Mouse (Mus musculus) limb, embryonic 10.5 days (tissue): ENCODE data around the gene Cyp8b1. TPM values are rescaled to one million over a fixed set of nuclear protein-coding genes. Genes with fewer than 3 reads are reported as not detected.

Source experiments
- DNase-seq: peaks from one replicate; pipeline ENCODE4 v3.0.0-alpha.2; 2017; ENCODE audit warnings: low spot score
- H3K27ac ChIP-seq: fragments of 300-500 bp; sonication (generic); 2 replicates; pipeline ENCODE4 v1.5.1; 2016; ENCODE audit warnings: mild to moderate bottlenecking
- H3K27me3 ChIP-seq: fragments of 300-500 bp; sonication (generic); 2 replicates; pipeline ENCODE4 v1.6.1; 2016; ENCODE audit warnings: low read depth, mild to moderate bottlenecking; ENCODE audit not compliant: poor library complexity, severe bottlenecking
- H3K36me3 ChIP-seq: fragments of 300-500 bp; sonication (generic); 2 replicates; pipeline ENCODE4 v1.6.1; 2016; ENCODE audit warnings: mild to moderate bottlenecking, moderate library complexity
- H3K4me1 ChIP-seq: fragments of 300-500 bp; sonication (generic); 2 replicates; pipeline ENCODE4 v1.6.1; 2016
- H3K4me3 ChIP-seq: fragments of 300-500 bp; sonication (generic); 2 replicates; pipeline ENCODE4 v1.5.1; 2016; ENCODE audit warnings: mild to moderate bottlenecking, moderate library complexity
- H3K9me3 ChIP-seq: fragments of 300-500 bp; sonication (generic); replicated peaks from 2 replicates; pipeline ENCODE4 v1.6.1; 2016; ENCODE audit warnings: mild to moderate bottlenecking
- WGBS: fragments of 180-500 bp; shearing (Covaris S2); methylation state at CpG from one replicate; pipeline ENCODE4 v1.1.7; 2016; 5-methylcytosine and 5-hydroxymethylcytosine counted together
- polyA plus RNA-seq: library from polyadenylated mRNA; unstranded; fragments of >200 nt; fragmentation: Nextera tagmentation; extraction: Ambion mirVana; gene quantifications from 2 replicates; pipeline ENCODE4 v1.2.1, GENCODE M21; 2016

Gene Cyp8b1
- polyA plus RNA-seq, 1 experiment from 2014 or later, result not detected

- Histone ChIP-seq H3K9me3 (no peaks in the 10 kb centered on the region), H3K36me3 (peaks cover 2% of the 10 kb centered on the region; the same call in 1 of the 2 replicates), H3K4me3 (no peak overlapping the region), H3K27me3 (no peaks in the 10 kb centered on the region), H3K27ac (no peak overlapping the region), H3K4me1 (peaks cover 10% of the 10 kb centered on the region)
- DNase-seq, result no peak
- 88% methylated on average over 4 of the region's 4 CpGs for WGBS
Observed at GRCm38 (mm10) chr9:121934856-121935255, 18.8 kb upstream of the Cyp8b1 start.

GRCm38 (mm10) chr9:121928498-121928897 is 12.4 kb upstream of the Cyp8b1 start:
- Histone ChIP-seq H3K4me3 (no peak overlapping the region), H3K4me1 (peaks cover 7% of the 10 kb centered on the region), H3K9me3 (no peaks in the 10 kb centered on the region), H3K36me3 (no peaks in the 10 kb centered on the region), H3K27ac (no peak overlapping the region), H3K27me3 (no peaks in the 10 kb centered on the region)
- WGBS, result 30% methylated on average over 2 of the region's 2 CpGs
- DNase-seq, result peak; percentile 66

GRCm38 (mm10) chr9:121927721-121928120 is 11.6 kb upstream of the Cyp8b1 start:
- no peaks in the 10 kb centered on the region for H3K9me3 ChIP-seq
- peaks cover 7% of the 10 kb centered on the region for H3K4me1 ChIP-seq
- no peaks in the 10 kb centered on the region for H3K36me3 ChIP-seq
- H3K27me3 ChIP-seq, result no peaks in the 10 kb centered on the region
- WGBS, result 79% methylated on average over 7 of the region's 7 CpGs
- DNase-seq, result no peak
- no peak overlapping the region for H3K27ac ChIP-seq
- H3K4me3 ChIP-seq, result no peak overlapping the region

GRCm38 (mm10) chr9:121926634-121927405 is 10.7 kb upstream of the Cyp8b1 start:
- Histone ChIP-seq H3K4me3 (no peak overlapping the region), H3K27me3 (no peaks in the 10 kb centered on the region), H3K9me3 (no peaks in the 10 kb centered on the region), H3K4me1 (peaks cover 7% of the 10 kb centered on the region), H3K27ac (no peak overlapping the region), H3K36me3 (no peaks in the 10 kb centered on the region)
- no peak for DNase-seq
- WGBS, result 63% methylated on average over 11 of the region's 11 CpGs

GRCm38 (mm10) chr9:121925959-121926358 is 9.9 kb upstream of the Cyp8b1 start:
- Histone ChIP-seq H3K9me3 (no peaks in the 10 kb centered on the region), H3K4me1 (peaks cover 7% of the 10 kb centered on the region), H3K27me3 (no peaks in the 10 kb centered on the region), H3K27ac (no peak overlapping the region), H3K4me3 (no peak overlapping the region), H3K36me3 (no peaks in the 10 kb centered on the region)
- DNase-seq, result no peak
- 70% methylated on average over 8 of the region's 8 CpGs for WGBS

- no peak for DNase-seq
- no peaks in the 10 kb centered on the region for H3K36me3 ChIP-seq
- H3K4me3 ChIP-seq, result no peak overlapping the region
- H3K9me3 ChIP-seq, result no peaks in the 10 kb centered on the region
- H3K27me3 ChIP-seq, result no peaks in the 10 kb centered on the region
- 91% methylated on average over 9 of the region's 9 CpGs for WGBS
- peaks cover 7% of the 10 kb centered on the region for H3K4me1 ChIP-seq
- H3K27ac ChIP-seq, result no peak overlapping the region
Observed at GRCm38 (mm10) chr9:121924901-121925560, 8.9 kb upstream of the Cyp8b1 start.

- Histone ChIP-seq H3K9me3 (no peaks in the 10 kb centered on the region), H3K4me3 (no peak overlapping the region), H3K27me3 (no peaks in the 10 kb centered on the region), H3K4me1 (peaks cover 7% of the 10 kb centered on the region), H3K36me3 (no peaks in the 10 kb centered on the region), H3K27ac (no peak overlapping the region)
- DNase-seq, result no peak
- 89% methylated on average over 5 of the region's 5 CpGs for WGBS
Observed at GRCm38 (mm10) chr9:121923906-121924305, 7.8 kb upstream of the Cyp8b1 start.

- no peaks in the 10 kb centered on the region for H3K9me3 ChIP-seq
- H3K27me3 ChIP-seq, result no peaks in the 10 kb centered on the region
- DNase-seq, result no peak
- 90% methylated on average over 8 of the region's 8 CpGs for WGBS
- no peak overlapping the region for H3K4me3 ChIP-seq
- H3K27ac ChIP-seq, result no peak overlapping the region
- peaks cover 7% of the 10 kb centered on the region for H3K4me1 ChIP-seq
- H3K36me3 ChIP-seq, result no peaks in the 10 kb centered on the region
Observed at GRCm38 (mm10) chr9:121923443-121923842, 7.3 kb upstream of the Cyp8b1 start.

- DNase-seq, result no peak
- Histone ChIP-seq H3K4me1 (no peaks in the 10 kb centered on the region), H3K27ac (no peak overlapping the region), H3K9me3 (no peaks in the 10 kb centered on the region), H3K4me3 (no peak overlapping the region), H3K27me3 (no peaks in the 10 kb centered on the region), H3K36me3 (no peaks in the 10 kb centered on the region)
- WGBS, result 83% methylated on average over 10 of the region's 10 CpGs
Observed at GRCm38 (mm10) chr9:121919027-121919501, 3.0 kb upstream of the Cyp8b1 start.

GRCm38 (mm10) chr9:121915056-121915455 is 1.0 kb downstream of the Cyp8b1 start:
- Histone ChIP-seq H3K4me1 (no peaks in the 10 kb centered on the region), H3K27ac (no peak overlapping the region), H3K36me3 (no peaks in the 10 kb centered on the region), H3K27me3 (no peaks in the 10 kb centered on the region), H3K9me3 (no peaks in the 10 kb centered on the region), H3K4me3 (no peak overlapping the region)
- no peak for DNase-seq
- WGBS, result 92% methylated on average over 10 of the region's 10 CpGs

GRCm38 (mm10) chr9:121914226-121914757 is 1.8 kb downstream of the Cyp8b1 start:
- Histone ChIP-seq H3K4me3 (no peak overlapping the region), H3K9me3 (no peaks in the 10 kb centered on the region), H3K36me3 (no peaks in the 10 kb centered on the region), H3K4me1 (no peaks in the 10 kb centered on the region), H3K27me3 (0 out of 2 replicates have a peak, but pooled peaks cover 5% of the 10 kb centered on the region), H3K27ac (no peak overlapping the region)
- no peak for DNase-seq
- WGBS, result 85% methylated on average over 8 of the region's 8 CpGs

GRCm38 (mm10) chr9:121912786-121913185 is 3.3 kb downstream of the Cyp8b1 start:
- 82% methylated on average over 4 of the region's 4 CpGs for WGBS
- no peak overlapping the region for H3K27ac ChIP-seq
- H3K4me3 ChIP-seq, result no peak overlapping the region
- H3K27me3 ChIP-seq, result 0 out of 2 replicates have a peak, but pooled peaks cover 5% of the 10 kb centered on the region
- no peaks in the 10 kb centered on the region for H3K9me3 ChIP-seq
- no peaks in the 10 kb centered on the region for H3K4me1 ChIP-seq
- no peak for DNase-seq
- H3K36me3 ChIP-seq, result no peaks in the 10 kb centered on the region

- 92% methylated on average over 7 of the region's 7 CpGs for WGBS
- H3K27me3 ChIP-seq, result 0 out of 2 replicates have a peak, but pooled peaks cover 5% of the 10 kb centered on the region
- H3K4me3 ChIP-seq, result no peak overlapping the region
- H3K9me3 ChIP-seq, result no peaks in the 10 kb centered on the region
- no peaks in the 10 kb centered on the region for H3K4me1 ChIP-seq
- no peak for DNase-seq
- no peaks in the 10 kb centered on the region for H3K36me3 ChIP-seq
- H3K27ac ChIP-seq, result no peak overlapping the region
Observed at GRCm38 (mm10) chr9:121911196-121911595, 4.9 kb downstream of the Cyp8b1 start.
